ENCODE assay signal across 13 mouse cellular contexts in genomic region chr11:72436271-72436670, GRCm38 (mm10). TPM values are rescaled to one million over a fixed set of nuclear protein-coding genes. Genes with fewer than 3 reads are reported as not detected.
A peak's percentile ranks its signal among the peaks of the same experiment; 100 is the strongest.
DNase-seq lines count a peak whose midpoint lies in the region; ATAC-seq and TF ChIP-seq lines count a peak whose summit lies in the region.
"Had no signal": no experiment of that assay in that cellular context is flagged by ENCODE, and none has a peak within 500 bp of the region (broad histone marks: within the 10 kb centered on the region; RNA-seq: fewer than 3 reads in every experiment).

No protein-coding gene starts in this region.

- no peak overlapping the region for H3K4me3 ChIP-seq in embryonic facial prominence, embryonic 15.5 days (replicated peaks)
- H3K4me3 ChIP-seq in embryonic facial prominence, embryonic 10.5 days = no peak overlapping the region
- 0 out of 2 replicates have a peak overlapping the region, but pooled peaks have one; percentile 26 for H3K4me3 ChIP-seq in E14TG2a.4 (replicated peaks; ENCODE audit: low read length)
- H3K4me3 ChIP-seq: neural tube, embryonic 13.5 days had no signal

- 63% methylated on average over 5 of the region's 5 CpGs for WGBS in embryonic facial prominence, embryonic 15.5 days
- 67% methylated on average over 5 of the region's 5 CpGs for WGBS in embryonic facial prominence, embryonic 10.5 days

- H3K4me1 ChIP-seq in embryonic facial prominence, embryonic 15.5 days = peaks cover 12% of the 10 kb centered on the region; the same call in 1 of the 2 replicates
- H3K4me1 ChIP-seq in embryonic facial prominence, embryonic 10.5 days = peaks cover 4% of the 10 kb centered on the region; the same call in 1 of the 2 replicates
- peaks cover 38% of the 10 kb centered on the region for H3K4me1 ChIP-seq in E14TG2a.4 (replicated peaks; ENCODE audit: low read depth, low read length)
- H3K4me1 ChIP-seq: neural tube, embryonic 13.5 days had no signal

- no peaks in the 10 kb centered on the region for H3K9me3 ChIP-seq in embryonic facial prominence, embryonic 15.5 days (replicated peaks)
- H3K9me3 ChIP-seq in embryonic facial prominence, embryonic 10.5 days = no peaks in the 10 kb centered on the region
- H3K9me3 ChIP-seq in E14TG2a.4 (ENCODE audit: low read length) = no peaks in the 10 kb centered on the region
- H3K9me3 ChIP-seq: neural tube, embryonic 13.5 days had no signal

- DNase-seq in embryonic facial prominence, embryonic 10.5 days (ENCODE audit: low spot score) = no peak
- peak; percentile 23 to 61 for DNase-seq in layer of hippocampus, adult 8-10 months (ENCODE audit: low spot score in 2 of 2)
- no peak for DNase-seq in layer of hippocampus, postnatal 36 days
- DNase-seq in gastrocnemius, postnatal 14 days = peak; percentile 64
- no peak for DNase-seq in testis, postnatal 14 days (ENCODE audit: low spot score)

- no peaks in the 10 kb centered on the region for H3K27me3 ChIP-seq in embryonic facial prominence, embryonic 15.5 days
- no peaks in the 10 kb centered on the region for H3K27me3 ChIP-seq in embryonic facial prominence, embryonic 10.5 days (replicated peaks; ENCODE audit: low read depth, poor library complexity, severe bottlenecking)
- H3K27me3 ChIP-seq in E14TG2a.4 (ENCODE audit: insufficient read depth, low read length) = no peaks in the 10 kb centered on the region
- H3K27me3 ChIP-seq: neural tube, embryonic 13.5 days had no signal

- no peak overlapping the region for H3K27ac ChIP-seq in embryonic facial prominence, embryonic 15.5 days (replicated peaks)
- no peak overlapping the region for H3K27ac ChIP-seq in embryonic facial prominence, embryonic 10.5 days (replicated peaks)
- H3K27ac ChIP-seq: neural tube, embryonic 13.5 days had no signal

- no peak for ATAC-seq in embryonic facial prominence, embryonic 15.5 days (ENCODE audit: insufficient number of reproducible peaks, low FRiP score, low TSS enrichment, low read depth)
- no peak for ATAC-seq in frontal cortex, adult (ENCODE audit: low TSS enrichment)

- peak overlapping the region; percentile 28; the same call in 1 of the 2 replicates for H3K4me2 ChIP-seq in embryonic facial prominence, embryonic 15.5 days (replicated peaks)
- H3K4me2 ChIP-seq: neural tube, embryonic 13.5 days had no signal

- TF ChIP-seq CTCF in E14TG2a.4 (conservative IDR thresholded peaks at IDR 0.05; ENCODE audit: low read length) = no peak

- H3K9ac ChIP-seq in embryonic facial prominence, embryonic 15.5 days = no peak overlapping the region
- H3K9ac ChIP-seq: neural tube, embryonic 13.5 days had no signal

- intact Hi-C loops in gastrocnemius, postnatal 14 days (cut with DNase I; ENCODE audit: low total_unique reads) = loop anchor here (5.0 kb wide), 1 partner anchor 126 kb away; no protein-coding TSS in a partner anchor

- no peaks in the 10 kb centered on the region for H3K36me3 ChIP-seq in embryonic facial prominence, embryonic 15.5 days
- no peaks in the 10 kb centered on the region for H3K36me3 ChIP-seq in embryonic facial prominence, embryonic 10.5 days (replicated peaks)
- no peaks in the 10 kb centered on the region for H3K36me3 ChIP-seq in E14TG2a.4 (ENCODE audit: insufficient read depth, low read length)
- H3K36me3 ChIP-seq: neural tube, embryonic 13.5 days had no signal

RNA-seq across cellular contexts. Expression of gene Ggt6, which starts 0.9 kb away (rescaled TPM):
- polyA plus RNA-seq in embryonic facial prominence, embryonic 15.5 days (2015; fragmentation: Nextera tagmentation; extraction: Ambion mirVana) = 6.3 and 7.0 TPM in 2 replicates
- polyA plus RNA-seq in embryonic facial prominence, embryonic 10.5 days (2016; fragmentation: Nextera tagmentation; extraction: Ambion mirVana) = 0.10 TPM in 1 of 2 replicates, not detected in the other
- under 1 TPM in 1 of 4 experiments, not detected in 3; 0.23 TPM for total RNA-seq in layer of hippocampus, adult 8-10 months (2022)
- not detected for total RNA-seq in layer of hippocampus, postnatal 36 days (2021)
- under 1 TPM; 0.18 to 0.38 TPM for total RNA-seq in gastrocnemius, postnatal 14 days (2021)
- total RNA-seq: hematopoietic stem cell, adult 5-6 weeks; left cerebral cortex, postnatal 14 days; megakaryocyte, adult 5-6 weeks had no signal
- polyA plus RNA-seq: C2C12; neural tube, embryonic 13.5 days had no signal

RNA-seq across cellular contexts. Expression of gene Mybbp1a, which starts 4.9 kb away (rescaled TPM):
- polyA plus RNA-seq in embryonic facial prominence, embryonic 15.5 days (2015; fragmentation: Nextera tagmentation; extraction: Ambion mirVana) = 123 and 138 TPM in 2 replicates
- 257 and 263 TPM in 2 replicates for polyA plus RNA-seq in embryonic facial prominence, embryonic 10.5 days (2016; fragmentation: Nextera tagmentation; extraction: Ambion mirVana)
- total RNA-seq in layer of hippocampus, adult 8-10 months (2022) = 10 to 100 TPM; 55.2 to 64.5 (median 57.8) TPM
- total RNA-seq in layer of hippocampus, postnatal 36 days (2021) = 10 to 100 TPM; 51.3 to 52.2 TPM
- total RNA-seq in gastrocnemius, postnatal 14 days (2021) = 10 to 100 TPM; 58.7 to 62.8 TPM

RNA-seq across cellular contexts. Expression of gene Smtnl2, which starts 24.8 kb away (rescaled TPM):
- 58.8 and 64.3 TPM in 2 replicates for polyA plus RNA-seq in embryonic facial prominence, embryonic 15.5 days (2015; fragmentation: Nextera tagmentation; extraction: Ambion mirVana)
- polyA plus RNA-seq in embryonic facial prominence, embryonic 10.5 days (2016; fragmentation: Nextera tagmentation; extraction: Ambion mirVana) = 16.4 and 16.6 TPM in 2 replicates
- 1 to 10 TPM; 1.3 to 3.9 (median 2.0) TPM for total RNA-seq in layer of hippocampus, adult 8-10 months (2022)
- total RNA-seq in layer of hippocampus, postnatal 36 days (2021) = 1 to 10 TPM; 1.5 to 2.7 TPM
- 100 to 1,000 TPM; 160 to 162 TPM for total RNA-seq in gastrocnemius, postnatal 14 days (2021)
- total RNA-seq: megakaryocyte, adult 5-6 weeks had no signal

RNA-seq across cellular contexts. Expression of gene Spns2, which starts 53.4 kb away (rescaled TPM):
- 11.8 and 12.0 TPM in 2 replicates for polyA plus RNA-seq in embryonic facial prominence, embryonic 15.5 days (2015; fragmentation: Nextera tagmentation; extraction: Ambion mirVana)
- 3.3 TPM in 2 replicates for polyA plus RNA-seq in embryonic facial prominence, embryonic 10.5 days (2016; fragmentation: Nextera tagmentation; extraction: Ambion mirVana)
- total RNA-seq in layer of hippocampus, adult 8-10 months (2022) = 100 to 1,000 TPM in 1 of 4 experiments, 10 to 100 TPM in 3; 84.0 to 104 (median 92.3) TPM
- 100 to 1,000 TPM in 1 of 2 experiments, 10 to 100 TPM in 1; 91.4 to 129 TPM for total RNA-seq in layer of hippocampus, postnatal 36 days (2021)
- total RNA-seq in gastrocnemius, postnatal 14 days (2021) = 10 to 100 TPM; 11.4 to 14.7 TPM

Comparison
In these comparisons a context has a peak if more than half of its experiments do, and no peak if none do; other contexts are left out.
1. DNase-seq: peak in layer of hippocampus, adult 8-10 months (2 of 2) and gastrocnemius, postnatal 14 days (single experiment); none in embryonic facial prominence, embryonic 10.5 days (single experiment), layer of hippocampus, postnatal 36 days (0 of 2) and testis, postnatal 14 days (single experiment).
2. RNA of gene Smtnl2, which starts 24.8 kb away (total RNA-seq): 160 to 162 TPM in gastrocnemius, postnatal 14 days; 1.5 to 2.7 TPM in layer of hippocampus, postnatal 36 days and 1.3 to 3.9 TPM in layer of hippocampus, adult 8-10 months; every median in the first group is over 10 times any median in the second.